Mouse (Mus musculus) forebrain, embryonic 11.5 days (tissue): Measurements from ENCODE around the gene Pnkp. TPM values are rescaled to one million over a fixed set of nuclear protein-coding genes. Genes with fewer than 3 reads are reported as not detected.
A peak's percentile ranks its signal among the peaks of the same experiment; 100 is the strongest.

Source experiments
- ATAC-seq: fragments of 200-750 bp; cut with Nextera tagmentation; replicated peaks from 2 replicates; pipeline ENCODE4 v1.8.0; 2017; ENCODE audit warnings: moderate TSS enrichment; ENCODE audit not compliant: low FRiP score
- DNase-seq: peaks from one replicate; pipeline ENCODE4 v3.0.0-alpha.2; 2017; ENCODE audit warnings: low spot score
- H3K27ac ChIP-seq: fragments of 300-500 bp; sonication (generic); 2 replicates; pipeline ENCODE4 v1.5.1; 2014; ENCODE audit warnings: low read depth, low read length
- H3K27me3 ChIP-seq: fragments of 300-500 bp; sonication (generic); 2 replicates; pipeline ENCODE4 v1.6.1; 2014; ENCODE audit warnings: mild to moderate bottlenecking, low read length, mixed read lengths; ENCODE audit not compliant: control insufficient read depth, insufficient read depth
- H3K36me3 ChIP-seq: fragments of 300-500 bp; sonication (generic); 2 replicates; pipeline ENCODE4 v1.6.1; 2014; ENCODE audit warnings: mild to moderate bottlenecking, low read length, moderate library complexity, mixed read lengths; ENCODE audit not compliant: control insufficient read depth, insufficient read depth
- H3K4me1 ChIP-seq: fragments of 300-500 bp; sonication (generic); replicated peaks from 2 replicates; pipeline ENCODE4 v1.6.1; 2014; ENCODE audit warnings: low read length, mixed read lengths; ENCODE audit not compliant: control insufficient read depth, insufficient read depth
- H3K4me2 ChIP-seq: fragments of 300-500 bp; sonication (generic); 2 replicates; pipeline ENCODE4 v1.6.1; 2014; ENCODE audit warnings: low read depth, mild to moderate bottlenecking, low read length, moderate library complexity, mixed read lengths; ENCODE audit not compliant: severe bottlenecking
- H3K4me3 ChIP-seq: fragments of 300-500 bp; sonication (generic); 2 replicates; pipeline ENCODE4 v1.5.1; 2014; ENCODE audit warnings: low read depth, low read length
- H3K9ac ChIP-seq: fragments of 300-500 bp; sonication (generic); 2 replicates; pipeline ENCODE4 v1.6.1; 2014; ENCODE audit warnings: low read length
- H3K9me3 ChIP-seq: fragments of 300-500 bp; sonication (generic); 2 replicates; pipeline ENCODE4 v1.6.1; 2016; ENCODE audit warnings: low read length, mixed read lengths; ENCODE audit not compliant: control insufficient read depth
- WGBS: fragments of 180-500 bp; shearing (Covaris S2); extraction: QIAGEN DNeasy Blood & Tissue Kit; methylation state at CpG from one replicate; pipeline ENCODE4 v1.1.7; 2014; 5-methylcytosine and 5-hydroxymethylcytosine counted together
- polyA plus RNA-seq: library from polyadenylated mRNA; unstranded; fragments of >200 nt; fragmentation: Nextera tagmentation; extraction: Ambion mirVana; gene quantifications from 2 replicates; pipeline ENCODE4 v1.2.1, GENCODE M21; 2014

Pnkp gene
- polyA plus RNA-seq, 1 experiment from 2014 or later: 32.1 TPM

DNA sequence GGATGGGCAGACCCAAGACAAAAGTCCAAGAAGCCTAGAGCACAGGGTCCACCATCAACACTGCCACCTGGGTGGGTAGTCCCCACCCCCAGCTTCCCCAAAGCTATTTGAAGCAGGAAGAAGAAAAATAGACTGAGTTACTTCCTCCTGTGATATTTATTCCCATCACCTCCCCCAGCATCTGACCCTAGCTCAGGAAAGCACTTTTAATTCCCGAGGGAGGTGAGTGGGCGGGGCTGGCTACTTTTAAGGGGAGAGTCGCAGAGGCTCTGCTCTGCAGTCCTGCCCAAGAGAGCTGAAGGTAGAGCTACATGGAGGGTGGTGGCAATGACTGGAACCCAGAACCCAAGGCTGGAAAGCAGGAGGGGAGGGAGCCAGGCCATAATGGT lies 20.9 kb upstream of the Pnkp start:
- no peak overlapping the region for H3K9ac ChIP-seq
- no peak overlapping the region for H3K4me2 ChIP-seq
- DNase-seq: no peak
- H3K4me1 ChIP-seq: peaks cover 10% of the 10 kb centered on the region
- H3K36me3 ChIP-seq: no peaks in the 10 kb centered on the region; the same call in none of the 2 replicates
- no peak overlapping the region for H3K27ac ChIP-seq
- no peak overlapping the region for H3K4me3 ChIP-seq
- peaks cover 18% of the 10 kb centered on the region for H3K27me3 ChIP-seq
- no peaks in the 10 kb centered on the region for H3K9me3 ChIP-seq
- no peak for ATAC-seq
- WGBS: 50% methylated on average over 3 of the region's 3 CpGs

DNA sequence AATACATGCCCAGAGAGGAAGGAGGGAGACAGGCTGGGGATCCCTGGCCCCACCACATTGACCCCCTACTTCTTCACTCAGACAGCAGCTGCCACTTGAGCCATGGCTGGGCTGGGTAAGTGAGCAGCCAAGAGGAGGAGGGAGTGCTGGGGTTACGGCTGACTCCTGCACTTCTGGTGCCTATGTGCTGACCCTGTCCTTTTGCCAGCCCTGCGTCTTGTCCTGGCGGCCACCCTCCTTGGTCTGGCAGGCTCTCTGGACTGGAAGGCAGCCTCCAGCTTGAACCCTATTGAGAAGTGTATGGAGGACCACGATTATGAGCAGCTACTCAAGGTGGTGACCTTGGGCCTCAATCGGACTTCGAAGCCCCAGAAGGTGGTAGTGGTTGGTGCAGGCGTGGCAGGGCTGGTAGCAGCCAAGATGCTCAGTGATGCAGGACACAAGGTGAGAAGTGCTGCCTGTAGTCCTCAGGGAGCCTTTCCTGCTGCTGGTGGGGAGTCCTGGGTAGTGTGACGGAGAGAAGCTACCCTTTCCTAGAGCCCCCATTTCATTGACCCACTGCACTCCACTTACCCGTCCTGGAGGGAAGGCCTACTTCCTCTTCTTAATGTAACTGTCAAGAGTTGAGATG lies 20.4 kb upstream of the Pnkp start:
- no peak overlapping the region for H3K27ac ChIP-seq
- H3K36me3 ChIP-seq: no peaks in the 10 kb centered on the region; the same call in 1 of the 2 replicates
- no peak for ATAC-seq
- 92% methylated on average over 9 of the region's 9 CpGs for WGBS
- peaks cover 10% of the 10 kb centered on the region for H3K4me1 ChIP-seq
- no peak for DNase-seq
- no peak overlapping the region for H3K4me3 ChIP-seq
- H3K9ac ChIP-seq: no peak overlapping the region
- H3K27me3 ChIP-seq: peaks cover 18% of the 10 kb centered on the region
- H3K4me2 ChIP-seq: no peak overlapping the region
- H3K9me3 ChIP-seq: no peaks in the 10 kb centered on the region

DNA sequence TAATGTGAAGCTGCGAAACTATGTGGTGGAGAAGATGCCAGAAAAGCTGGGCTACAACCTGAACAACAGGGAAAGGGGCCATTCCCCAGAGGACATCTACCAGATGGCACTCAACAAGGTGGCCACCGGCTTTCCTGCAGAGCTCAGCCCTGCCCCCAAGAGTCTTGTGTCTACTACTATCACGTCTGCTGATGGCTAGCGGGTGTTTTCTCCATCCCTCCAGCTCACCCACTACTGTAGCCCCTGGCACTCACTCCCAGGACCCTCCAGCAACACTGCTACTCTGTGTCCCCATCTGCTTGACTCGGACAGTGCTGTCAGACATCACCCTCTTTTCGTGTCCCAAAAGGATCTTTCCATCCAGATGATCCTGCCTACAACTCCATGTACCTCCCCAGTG lies 18.9 kb upstream of the Pnkp start:
- H3K4me3 ChIP-seq: no peak overlapping the region
- 79% methylated on average over 6 of the region's 6 CpGs for WGBS
- H3K9ac ChIP-seq: no peak overlapping the region
- H3K9me3 ChIP-seq: no peaks in the 10 kb centered on the region
- no peak for ATAC-seq
- no peak overlapping the region for H3K4me2 ChIP-seq
- H3K27me3 ChIP-seq: peaks cover 18% of the 10 kb centered on the region
- H3K27ac ChIP-seq: no peak overlapping the region
- peaks cover 10% of the 10 kb centered on the region for H3K4me1 ChIP-seq
- no peaks in the 10 kb centered on the region for H3K36me3 ChIP-seq
- DNase-seq: no peak

DNA sequence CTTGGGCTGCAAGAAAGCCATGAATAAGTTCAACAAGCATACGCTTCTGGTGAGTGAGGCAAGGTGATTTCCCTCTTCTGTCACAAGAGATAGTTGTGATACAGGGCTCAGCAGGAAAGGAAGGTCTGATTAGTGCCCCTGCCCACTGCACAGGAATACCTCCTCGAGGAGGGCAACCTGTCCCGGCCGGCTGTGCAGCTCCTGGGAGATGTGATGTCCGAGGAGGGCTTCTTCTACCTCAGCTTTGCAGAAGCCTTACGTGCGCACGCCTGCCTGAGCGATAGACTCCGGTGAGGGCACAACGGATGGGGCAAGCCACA lies 17.8 kb upstream of the Pnkp start:
- H3K36me3 ChIP-seq: no peaks in the 10 kb centered on the region; the same call in 1 of the 2 replicates
- H3K4me3 ChIP-seq: peak overlapping the region; percentile 20
- 22% methylated on average over 11 of the region's 11 CpGs for whole genome bisulfite sequencing
- ATAC-seq (no peak), DNase-seq (no peak)
- no peak overlapping the region for H3K27ac ChIP-seq
- H3K27me3 ChIP-seq: peaks cover 18% of the 10 kb centered on the region
- no peaks in the 10 kb centered on the region for H3K9me3 ChIP-seq
- no peak overlapping the region; the same call in 1 of the 2 replicates for H3K9ac ChIP-seq
- peaks cover 10% of the 10 kb centered on the region for H3K4me1 ChIP-seq
- peak overlapping the region; percentile 44 for H3K4me2 ChIP-seq

DNA sequence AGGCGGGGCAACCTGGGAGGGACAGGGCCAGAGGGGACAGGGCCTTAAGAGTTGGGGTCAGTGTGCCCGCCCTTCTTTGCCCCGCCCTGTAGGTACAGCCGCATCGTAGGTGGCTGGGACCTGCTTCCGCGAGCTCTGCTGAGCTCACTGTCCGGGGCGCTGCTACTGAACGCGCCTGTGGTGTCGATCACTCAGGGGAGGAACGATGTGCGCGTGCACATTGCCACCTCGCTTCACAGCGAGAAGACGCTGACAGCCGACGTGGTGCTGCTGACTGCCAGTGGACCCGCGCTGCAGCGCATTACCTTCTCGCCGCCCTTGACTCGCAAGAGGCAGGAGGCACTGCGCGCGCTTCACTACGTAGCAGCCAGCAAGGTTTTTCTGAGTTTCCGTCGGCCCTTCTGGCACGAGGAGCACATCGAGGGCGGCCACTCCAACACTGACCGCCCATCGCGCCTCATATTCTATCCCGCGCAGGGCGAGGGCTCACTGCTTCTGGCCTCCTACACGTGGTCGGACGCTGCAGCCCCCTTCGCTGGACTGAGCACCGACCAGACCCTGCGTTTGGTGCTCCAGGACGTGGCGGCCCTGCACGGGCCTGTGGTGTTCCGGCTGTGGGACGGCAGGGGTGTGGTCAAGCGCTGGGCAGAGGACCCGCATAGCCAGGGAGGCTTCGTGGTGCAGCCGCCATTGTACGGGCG lies 17.3 kb upstream of the Pnkp start:
- no peak for DNase-seq
- H3K4me3 ChIP-seq: peak overlapping the region; percentile 20
- peak overlapping the region; percentile 48 for H3K9ac ChIP-seq
- ATAC-seq: peak; percentile 37
- WGBS: 2% methylated on average over 58 of the region's 58 CpGs
- H3K9me3 ChIP-seq: no peaks in the 10 kb centered on the region
- H3K27me3 ChIP-seq: peaks cover 18% of the 10 kb centered on the region
- no peaks in the 10 kb centered on the region; the same call in 1 of the 2 replicates for H3K36me3 ChIP-seq
- H3K4me2 ChIP-seq: peak overlapping the region; percentile 44
- H3K4me1 ChIP-seq: peaks cover 10% of the 10 kb centered on the region
- no peak overlapping the region for H3K27ac ChIP-seq

DNA sequence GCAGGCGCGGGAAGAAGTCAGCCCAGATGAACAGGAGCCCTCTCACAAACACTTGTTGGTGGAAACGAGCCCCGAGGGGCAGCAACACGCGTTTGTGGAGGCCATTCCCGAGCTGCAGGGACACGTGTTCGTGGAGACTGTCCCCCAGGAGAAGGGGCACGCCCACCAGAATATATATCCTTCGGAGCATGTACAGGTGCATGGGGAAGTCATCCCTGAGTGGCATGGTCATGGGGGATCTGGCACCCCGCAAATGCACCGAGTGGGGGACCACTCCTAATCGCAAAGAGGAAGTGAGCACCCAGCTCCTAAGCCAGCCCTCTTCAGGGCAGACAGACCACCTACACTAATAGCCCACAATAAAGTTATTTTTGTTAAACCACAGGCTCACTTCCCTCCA lies 16.5 kb upstream of the Pnkp start:
- Histone ChIP-seq H3K27ac (no peak overlapping the region), H3K36me3 (no peaks in the 10 kb centered on the region; the same call in 1 of the 2 replicates), H3K4me2 (no peak overlapping the region), H3K9ac (no peak overlapping the region), H3K4me3 (no peak overlapping the region), H3K27me3 (peaks cover 18% of the 10 kb centered on the region), H3K4me1 (peaks cover 10% of the 10 kb centered on the region), H3K9me3 (no peaks in the 10 kb centered on the region)
- ATAC-seq (no peak), DNase-seq (no peak)
- 58% methylated on average over 14 of the region's 14 CpGs for WGBS

DNA sequence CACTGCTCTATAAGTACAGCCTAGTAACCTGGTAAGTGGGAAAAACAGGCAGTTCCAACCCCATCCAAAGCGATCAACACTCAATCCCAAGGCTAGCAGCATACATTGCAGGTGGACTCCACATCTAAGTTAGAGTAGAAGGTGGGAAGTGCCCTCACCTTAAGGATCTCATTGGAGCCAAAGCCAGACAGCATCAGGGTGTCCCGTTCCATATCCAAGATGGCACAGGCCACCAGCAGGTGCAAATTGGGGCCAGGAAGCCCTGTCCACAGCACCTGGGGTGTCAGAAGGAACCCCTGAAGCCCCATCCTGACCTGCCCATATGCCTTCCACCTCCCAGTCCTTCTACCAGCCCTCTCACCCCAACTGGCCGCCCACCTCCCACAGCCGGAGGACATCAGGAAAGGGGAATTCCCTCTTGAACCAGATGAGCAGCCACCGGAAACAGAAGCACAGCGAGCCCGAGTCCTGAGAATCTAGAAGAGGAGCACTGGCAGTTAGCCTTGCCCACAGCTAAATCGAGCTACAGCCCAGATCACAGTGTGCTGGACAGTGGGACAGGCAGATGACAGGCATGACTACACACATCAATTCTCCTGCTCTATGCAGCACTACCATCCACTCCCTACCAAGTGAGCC lies 15.0 kb upstream of the Pnkp start:
- H3K9me3 ChIP-seq: no peaks in the 10 kb centered on the region
- no peak for DNase-seq
- H3K9ac ChIP-seq: no peak overlapping the region
- peaks cover 18% of the 10 kb centered on the region for H3K27me3 ChIP-seq
- H3K36me3 ChIP-seq: peaks cover 3% of the 10 kb centered on the region; the same call in 1 of the 2 replicates
- WGBS: 90% methylated on average over 8 of the region's 8 CpGs
- no peak for ATAC-seq
- peaks cover 10% of the 10 kb centered on the region for H3K4me1 ChIP-seq
- H3K4me2 ChIP-seq: no peak overlapping the region
- H3K4me3 ChIP-seq: no peak overlapping the region
- H3K27ac ChIP-seq: no peak overlapping the region

DNA sequence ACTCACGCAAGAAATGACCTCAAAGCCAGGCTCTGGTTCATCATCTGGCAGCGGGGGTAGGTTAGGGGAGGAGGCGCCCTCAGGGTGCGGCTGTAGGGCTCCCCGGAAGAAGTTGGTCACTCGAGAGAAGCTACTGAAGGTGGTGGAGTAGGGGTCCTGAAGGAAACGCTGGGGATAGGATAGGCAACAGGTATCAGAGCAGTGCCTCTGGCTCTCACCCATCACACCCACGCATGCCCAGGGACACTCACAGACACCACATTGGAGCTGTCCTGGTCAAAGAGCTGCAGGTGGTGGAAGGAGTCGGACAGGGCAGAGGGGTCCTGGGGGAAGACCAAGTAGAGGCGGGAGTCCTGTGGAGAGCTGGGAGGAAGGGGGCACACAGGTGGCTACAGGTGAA lies 11.9 kb upstream of the Pnkp start:
- Histone ChIP-seq H3K27ac (no peak overlapping the region), H3K9me3 (no peaks in the 10 kb centered on the region), H3K9ac (no peak overlapping the region), H3K4me2 (no peak overlapping the region), H3K36me3 (peaks cover 3% of the 10 kb centered on the region; the same call in 1 of the 2 replicates), H3K27me3 (peaks cover 9% of the 10 kb centered on the region), H3K4me3 (no peak overlapping the region), H3K4me1 (peaks cover 5% of the 10 kb centered on the region; the same call in 1 of the 2 replicates)
- DNase-seq (no peak), ATAC-seq (no peak)
- WGBS: 94% methylated on average over 10 of the region's 10 CpGs
